Comparison of ENCODE assay signal across 23 mouse cellular contexts in the genomic region with DNA sequence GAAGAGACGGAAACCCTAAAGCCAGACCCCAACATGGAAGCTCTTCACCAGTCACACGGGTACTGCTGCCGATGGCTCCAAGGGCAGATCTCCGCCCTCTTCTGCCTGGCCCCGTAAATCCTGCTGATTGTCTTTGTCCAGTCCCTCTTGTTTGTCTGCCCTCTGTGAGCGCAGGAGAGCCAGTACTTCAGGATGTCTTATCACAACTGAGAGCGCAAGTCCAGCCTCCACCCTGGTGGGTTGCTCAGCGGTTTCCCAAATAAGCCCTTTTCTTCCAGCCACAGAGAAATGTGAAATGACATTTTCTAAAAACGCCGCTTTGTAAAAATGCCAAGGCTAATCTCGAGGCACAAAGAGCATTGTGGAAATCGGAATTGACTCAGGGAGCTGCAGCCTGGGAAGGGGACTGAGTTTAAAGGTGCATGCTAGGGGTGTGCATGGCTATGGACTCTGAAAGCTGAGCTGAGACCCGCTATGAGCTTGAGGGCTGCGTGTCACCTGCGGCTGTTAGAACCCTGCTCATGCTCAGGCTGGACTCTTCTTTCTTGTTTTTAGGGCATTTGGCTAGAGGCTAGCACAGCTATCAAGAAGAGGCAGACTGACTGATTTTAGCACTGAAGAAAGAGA. TPM values are rescaled to one million over a fixed set of nuclear protein-coding genes. Genes with fewer than 3 reads are reported as not detected.
DNase-seq lines count a peak whose midpoint lies in the region; ATAC-seq and TF ChIP-seq lines count a peak whose summit lies in the region.
"Had no signal": no experiment of that assay in that cellular context is flagged by ENCODE, and none has a peak within 500 bp of the region (broad histone marks: within the 10 kb centered on the region; RNA-seq: fewer than 3 reads in every experiment).

No protein-coding gene starts in this region.

- peak overlapping the region; percentile 20; the same call in 1 of the 2 replicates for H3K27ac ChIP-seq in hindbrain, embryonic 14.5 days
- no peak overlapping the region for H3K27ac ChIP-seq in hindbrain, embryonic 13.5 days
- no peak overlapping the region for H3K27ac ChIP-seq in midbrain, embryonic 11.5 days (ENCODE audit: low read depth, low read length)
- H3K27ac ChIP-seq: kidney, embryonic 15.5 days; left cerebral cortex, adult 2 months; limb, embryonic 13.5 days; liver, embryonic 15.5 days; neural tube, embryonic 12.5 days; stomach, embryonic 15.5 days had no signal

- H3K4me3 ChIP-seq in hindbrain, embryonic 14.5 days (replicated peaks; ENCODE audit: low read length), result no peak overlapping the region
- no peak overlapping the region for H3K4me3 ChIP-seq in hindbrain, embryonic 13.5 days
- H3K4me3 ChIP-seq in midbrain, embryonic 11.5 days (ENCODE audit: low read depth, low read length), result no peak overlapping the region
- H3K4me3 ChIP-seq in lung, adult 2 months (replicated peaks; ENCODE audit: extremely low read depth, low read depth, low read length), result no peak overlapping the region
- H3K4me3 ChIP-seq: kidney, embryonic 15.5 days; left cerebral cortex, adult 2 months; limb, embryonic 13.5 days; liver, embryonic 15.5 days; neural tube, embryonic 12.5 days; stomach, embryonic 15.5 days had no signal

- no peaks in the 10 kb centered on the region for H3K9me3 ChIP-seq in hindbrain, embryonic 14.5 days (ENCODE audit: control insufficient read depth, low read length)
- no peaks in the 10 kb centered on the region for H3K9me3 ChIP-seq in hindbrain, embryonic 13.5 days
- H3K9me3 ChIP-seq in midbrain, embryonic 11.5 days (ENCODE audit: control insufficient read depth, low read length), result no peaks in the 10 kb centered on the region; the same call in 1 of the 2 replicates
- H3K9me3 ChIP-seq: kidney, embryonic 15.5 days; liver, embryonic 15.5 days; neural tube, embryonic 12.5 days; stomach, embryonic 15.5 days had no signal

- no peaks in the 10 kb centered on the region for H3K36me3 ChIP-seq in hindbrain, embryonic 14.5 days (replicated peaks; ENCODE audit: control insufficient read depth, insufficient read depth)
- no peaks in the 10 kb centered on the region for H3K36me3 ChIP-seq in hindbrain, embryonic 13.5 days
- H3K36me3 ChIP-seq in midbrain, embryonic 11.5 days (ENCODE audit: control insufficient read depth, insufficient read depth, low read length), result no peaks in the 10 kb centered on the region
- H3K36me3 ChIP-seq: kidney, embryonic 15.5 days; limb, embryonic 13.5 days; liver, embryonic 15.5 days; neural tube, embryonic 12.5 days; stomach, embryonic 15.5 days had no signal

- no peak for TF ChIP-seq POLR2A in lung, adult 2 months (IDR thresholded peaks at IDR 0.05; ENCODE audit: borderline replicate concordance, extremely low read depth, low read depth, low read length)

- H3K27me3 ChIP-seq in hindbrain, embryonic 14.5 days (ENCODE audit: control insufficient read depth, insufficient read depth, low read length), result no peaks in the 10 kb centered on the region
- 0 out of 2 replicates have a peak, but pooled peaks cover 4% of the 10 kb centered on the region for H3K27me3 ChIP-seq in hindbrain, embryonic 13.5 days
- H3K27me3 ChIP-seq in midbrain, embryonic 11.5 days (ENCODE audit: control insufficient read depth, insufficient read depth, low read length), result no peaks in the 10 kb centered on the region
- H3K27me3 ChIP-seq: kidney, embryonic 15.5 days; limb, embryonic 13.5 days; liver, embryonic 15.5 days; neural tube, embryonic 12.5 days; stomach, embryonic 15.5 days had no signal

- no peak for ATAC-seq in hindbrain, embryonic 14.5 days (ENCODE audit: low FRiP score)
- no peak for ATAC-seq in hindbrain, embryonic 13.5 days (ENCODE audit: low FRiP score)
- ATAC-seq in midbrain, embryonic 11.5 days (ENCODE audit: low FRiP score), result peak; percentile 64
- ATAC-seq: inflammation-experienced regulatory T-cells, adult 6 months had no signal

- no peak for TF ChIP-seq CTCF in lung, adult 2 months (IDR thresholded peaks at IDR 0.05; ENCODE audit: insufficient read depth, low read length)

- 32% methylated on average over 15 of the region's 15 CpGs for WGBS in hindbrain, embryonic 14.5 days
- WGBS in hindbrain, embryonic 13.5 days, result 46% methylated on average over 15 of the region's 15 CpGs
- WGBS in midbrain, embryonic 11.5 days, result 24% methylated on average over 15 of the region's 15 CpGs
- 52% methylated on average over 15 of the region's 15 CpGs for WGBS in lung, adult 2 months

- H3K9ac ChIP-seq in hindbrain, embryonic 14.5 days, result 0 out of 2 replicates have a peak overlapping the region, but pooled peaks have one; percentile 20
- no peak overlapping the region; the same call in 1 of the 2 replicates for H3K9ac ChIP-seq in hindbrain, embryonic 13.5 days
- no peak overlapping the region; the same call in 1 of the 2 replicates for H3K9ac ChIP-seq in midbrain, embryonic 11.5 days (ENCODE audit: low read length)
- H3K9ac ChIP-seq: kidney, embryonic 15.5 days; limb, embryonic 13.5 days; liver, embryonic 15.5 days; neural tube, embryonic 12.5 days; stomach, embryonic 15.5 days had no signal

- 0 out of 2 replicates have a peak, but pooled peaks cover 5% of the 10 kb centered on the region for H3K4me1 ChIP-seq in hindbrain, embryonic 14.5 days (replicated peaks; ENCODE audit: control insufficient read depth, insufficient read depth, low read length)
- peaks cover 8% of the 10 kb centered on the region; the same call in 1 of the 2 replicates for H3K4me1 ChIP-seq in hindbrain, embryonic 13.5 days (replicated peaks)
- H3K4me1 ChIP-seq in midbrain, embryonic 11.5 days (ENCODE audit: control insufficient read depth, insufficient read depth, low read length), result peaks cover 9% of the 10 kb centered on the region
- H3K4me1 ChIP-seq in lung, adult 2 months (ENCODE audit: control insufficient read depth, insufficient read depth, low read length), result no peaks in the 10 kb centered on the region
- H3K4me1 ChIP-seq: kidney, embryonic 15.5 days; limb, embryonic 13.5 days; liver, embryonic 15.5 days; stomach, embryonic 15.5 days had no signal

- no peak overlapping the region; the same call in 1 of the 2 replicates for H3K4me2 ChIP-seq in hindbrain, embryonic 14.5 days (replicated peaks)
- H3K4me2 ChIP-seq in hindbrain, embryonic 13.5 days, result no peak overlapping the region
- no peak overlapping the region; the same call in 1 of the 2 replicates for H3K4me2 ChIP-seq in midbrain, embryonic 11.5 days
- H3K4me2 ChIP-seq: kidney, embryonic 15.5 days; limb, embryonic 13.5 days; liver, embryonic 15.5 days; neural tube, embryonic 12.5 days; stomach, embryonic 15.5 days had no signal

- peak; percentile 59 for DNase-seq in adrenal gland, adult 2 months
- DNase-seq in adrenal gland, postnatal 4 days (ENCODE audit: low spot score in 2 of 2), result no peak
- DNase-seq in hindbrain, embryonic 14.5 days (ENCODE audit: low spot score), result no peak
- DNase-seq in midbrain, embryonic 11.5 days (ENCODE audit: low spot score, missing footprints), result peak; percentile 88
- peak; percentile 49 for DNase-seq in retina, postnatal 1 day
- no peak for DNase-seq in lung, adult 2 months
- DNase-seq in left cerebral cortex, adult 18-20 months (ENCODE audit: low spot score in 2 of 2), result no peak
- DNase-seq: cerebellum, adult 9-10 months; heart, adult 11 months; spleen, adult 18-20 months had no signal

RNA-seq across cellular contexts. Expression of a gene that starts 17.0 kb away (rescaled TPM):
- total RNA-seq in adrenal gland, adult 2 months (2021), result under 1 TPM; 0.20 to 0.24 TPM
- 0.59 and 0.91 TPM in 2 replicates for polyA plus RNA-seq in adrenal gland, adult 2 months (2012; rRNA removed)
- not detected for total RNA-seq in adrenal gland, postnatal 4 days (2021)
- 0.40 and 0.51 TPM in 2 replicates for polyA plus RNA-seq in hindbrain, embryonic 14.5 days (2014; fragmentation: Nextera tagmentation; extraction: Ambion mirVana)
- polyA plus RNA-seq in hindbrain, embryonic 13.5 days (2015; fragmentation: Nextera tagmentation; extraction: Ambion mirVana), result 0.22 TPM in 2 replicates
- polyA plus RNA-seq in midbrain, embryonic 11.5 days (2014; fragmentation: Nextera tagmentation; extraction: Ambion mirVana), result 0.08 and 0.27 TPM in 2 replicates
- 0.07 and 0.25 TPM in 2 replicates for polyA plus RNA-seq in lung, adult 2 months (2012; rRNA removed)
- 1 to 10 TPM; 1.4 to 2.3 TPM for total RNA-seq in left cerebral cortex, adult 18-20 months (2021)
- total RNA-seq: CH12.LX had no signal
- polyA plus RNA-seq: inflammation-experienced regulatory T-cells, adult 6 months; stomach, embryonic 15.5 days; thymus, postnatal 0 days had no signal

RNA-seq across cellular contexts. Expression of a gene that starts 27.7 kb away (rescaled TPM):
- total RNA-seq in adrenal gland, adult 2 months (2021), result not detected
- not detected in 2 replicates for polyA plus RNA-seq in adrenal gland, adult 2 months (2012; rRNA removed)
- total RNA-seq in adrenal gland, postnatal 4 days (2021), result not detected
- not detected in 2 replicates for polyA plus RNA-seq in hindbrain, embryonic 14.5 days (2014; fragmentation: Nextera tagmentation; extraction: Ambion mirVana)
- polyA plus RNA-seq in hindbrain, embryonic 13.5 days (2015; fragmentation: Nextera tagmentation; extraction: Ambion mirVana), result not detected in 2 replicates
- polyA plus RNA-seq in midbrain, embryonic 11.5 days (2014; fragmentation: Nextera tagmentation; extraction: Ambion mirVana), result not detected in 2 replicates
- polyA plus RNA-seq in lung, adult 2 months (2012; rRNA removed), result not detected in 2 replicates
- total RNA-seq in left cerebral cortex, adult 18-20 months (2021), result not detected
- total RNA-seq: CH12.LX; layer of hippocampus, adult 18-20 months; left cerebral cortex, adult 2 months had no signal
- polyA plus RNA-seq: embryonic facial prominence, embryonic 11.5 days; heart, postnatal 0 days; inflammation-experienced regulatory T-cells, adult 6 months; kidney, embryonic 15.5 days; limb, embryonic 13.5 days; liver, embryonic 15.5 days; neural tube, embryonic 12.5 days; stomach, embryonic 15.5 days; thymus, postnatal 0 days had no signal

RNA-seq across cellular contexts. Expression of a gene that starts 45.7 kb away (rescaled TPM):
- total RNA-seq in adrenal gland, adult 2 months (2021), result 10 to 100 TPM in 1 of 2 experiments, 1 to 10 TPM in 1; 9.7 to 13.9 TPM
- polyA plus RNA-seq in adrenal gland, adult 2 months (2012; rRNA removed), result 3.3 and 4.3 TPM in 2 replicates
- total RNA-seq in adrenal gland, postnatal 4 days (2021), result 10 to 100 TPM; 13.2 to 17.9 TPM
- polyA plus RNA-seq in hindbrain, embryonic 14.5 days (2014; fragmentation: Nextera tagmentation; extraction: Ambion mirVana), result 16.7 and 18.3 TPM in 2 replicates
- polyA plus RNA-seq in hindbrain, embryonic 13.5 days (2015; fragmentation: Nextera tagmentation; extraction: Ambion mirVana), result 23.5 and 26.6 TPM in 2 replicates
- polyA plus RNA-seq in midbrain, embryonic 11.5 days (2014; fragmentation: Nextera tagmentation; extraction: Ambion mirVana), result 15.6 and 18.6 TPM in 2 replicates
- polyA plus RNA-seq in lung, adult 2 months (2012; rRNA removed), result 4.4 and 6.0 TPM in 2 replicates
- 10 to 100 TPM; 14.0 to 14.8 TPM for total RNA-seq in left cerebral cortex, adult 18-20 months (2021)

Comparison
In these comparisons a context has a peak if more than half of its experiments do, and no peak if none do; other contexts are left out.
1. DNase-seq: peak in adrenal gland, adult 2 months (single experiment), midbrain, embryonic 11.5 days (single experiment) and retina, postnatal 1 day (single experiment); none in adrenal gland, postnatal 4 days (0 of 2), hindbrain, embryonic 14.5 days (single experiment), lung, adult 2 months (single experiment) and left cerebral cortex, adult 18-20 months (0 of 2).